Mouse (Mus musculus) lung, postnatal 0 days (tissue): ENCODE measurements at regions not wholly inside any gene's neighbourhood (a gene's known extent, or its start where the extent isn't known, plus 50 kb on each side); places are given as distances from the start of the nearest gene placed in this dataset.
A peak's percentile ranks its signal among the peaks of the same experiment; 100 is the strongest.
"Not testable (repeated sequence)": the region's sequence is repeated elsewhere in the genome, so short reads cannot be mapped to it uniquely, and the experiment has no call there.

Source experiments
- ATAC-seq: fragments of 200-750 bp; cut with Nextera tagmentation; 2 replicates; pipeline ENCODE4 v1.8.0; 2017; ENCODE audit warnings: moderate library complexity
- DNase-seq: peaks from one replicate; pipeline ENCODE4 v3.0.0-alpha.2; 2016; ENCODE audit warnings: low spot score
- H3K27ac ChIP-seq: fragments of 300-500 bp; sonication (generic); 2 replicates; pipeline ENCODE4 v1.5.1; 2014; ENCODE audit warnings: antibody characterized with exemption, mild to moderate bottlenecking, low read length, mixed read lengths
- H3K27me3 ChIP-seq: fragments of 300-500 bp; sonication (generic); replicated peaks from 2 replicates; pipeline ENCODE4 v1.6.1; 2014; ENCODE audit warnings: low read length, mixed read lengths; ENCODE audit not compliant: insufficient read depth
- H3K36me3 ChIP-seq: fragments of 300-500 bp; sonication (generic); 2 replicates; pipeline ENCODE4 v1.6.1; 2014; ENCODE audit warnings: low read length, mixed read lengths; ENCODE audit not compliant: insufficient read depth
- H3K4me1 ChIP-seq: fragments of 300-500 bp; sonication (generic); 2 replicates; pipeline ENCODE4 v1.6.1; 2014; ENCODE audit warnings: antibody characterized with exemption, low read depth, low read length, mixed read lengths; ENCODE audit not compliant: insufficient read depth
- H3K4me2 ChIP-seq: fragments of 300-500 bp; sonication (generic); replicated peaks from 2 replicates; pipeline ENCODE4 v1.6.1; 2014; ENCODE audit warnings: low read depth, mild to moderate bottlenecking, low read length, moderate library complexity, mixed read lengths
- H3K4me3 ChIP-seq: fragments of 300-500 bp; sonication (generic); 2 replicates; pipeline ENCODE4 v1.5.1; 2014; ENCODE audit warnings: low read depth, low read length
- H3K9ac ChIP-seq: fragments of 300-500 bp; sonication (generic); replicated peaks from 2 replicates; pipeline ENCODE4 v1.6.1; 2014; ENCODE audit warnings: low read depth, mild to moderate bottlenecking
- H3K9me3 ChIP-seq: fragments of 300-500 bp; sonication (generic); 2 replicates; pipeline ENCODE4 v1.6.1; 2016; ENCODE audit warnings: low read length, mixed read lengths
- CTCF ChIP-seq: IDR thresholded peaks from 2 replicates; pipeline ENCODE4 v1.5.1; 2016; ENCODE audit warnings: antibody characterized with exemption, mild to moderate bottlenecking
- EP300 ChIP-seq: IDR thresholded peaks from 2 replicates; pipeline ENCODE4 v1.6.1; 2016; ENCODE audit warnings: antibody characterized with exemption, mild to moderate bottlenecking, control low read depth
- WGBS: fragments of 180-500 bp; shearing (Covaris S2); extraction: QIAGEN DNeasy Blood & Tissue Kit; methylation state at CpG from one replicate; pipeline ENCODE4 v1.1.7; 2014; 5-methylcytosine and 5-hydroxymethylcytosine counted together

- peak; percentile 38; the same call in 1 of the 2 replicates for ATAC-seq
- Histone ChIP-seq H3K27ac (no peak overlapping the region), H3K9me3 (no peaks in the 10 kb centered on the region), H3K4me3 (peak overlapping the region; percentile 10; the same call in 1 of the 2 replicates), H3K36me3 (no peaks in the 10 kb centered on the region), H3K27me3 (no peaks in the 10 kb centered on the region), H3K9ac (no peak overlapping the region), H3K4me2 (peak overlapping the region; percentile 41), H3K4me1 (no peaks in the 10 kb centered on the region)
- peak; percentile 11 for DNase-seq
- no peak for TF ChIP-seq EP300
- TF ChIP-seq CTCF, result no peak
- WGBS, result 34% methylated on average over 19 of the region's 20 CpGs
Measured at GRCm38 (mm10) chr2:129947847-129948553, 64.1 kb upstream of the Tgm3 start.

GRCm38 (mm10) chr2:129949786-129950185, 62.4 kb upstream of the Tgm3 start:
- not testable (repeated sequence) for H3K4me2 ChIP-seq, H3K27me3 ChIP-seq, H3K36me3 ChIP-seq, H3K4me3 ChIP-seq, H3K27ac ChIP-seq, ATAC-seq, H3K9ac ChIP-seq, H3K9me3 ChIP-seq, H3K4me1 ChIP-seq, DNase-seq
- WGBS, result 73% methylated on average over 6 of the region's 6 CpGs

DNA sequence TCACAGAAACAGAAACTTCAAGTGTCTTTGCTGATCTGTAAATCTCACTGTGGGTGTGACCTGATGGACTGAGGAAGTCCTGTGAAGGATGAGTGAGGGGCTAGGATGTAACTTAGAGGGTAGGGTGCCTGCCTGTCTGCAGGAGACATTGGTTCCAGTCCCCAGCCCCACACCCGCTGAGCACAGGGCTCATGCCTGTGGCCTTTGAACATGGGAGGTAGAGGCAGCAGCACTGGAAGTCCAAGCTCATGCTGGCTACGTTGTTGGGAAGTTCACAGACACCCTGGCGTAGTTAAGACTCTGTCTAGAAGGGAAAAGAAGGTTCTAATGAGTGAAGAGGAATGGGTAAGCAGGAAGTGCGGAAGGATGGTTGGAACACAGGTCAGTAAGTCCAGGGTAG, 59.7 kb upstream of the Tgm3 start:
- H3K9me3 ChIP-seq, result no peaks in the 10 kb centered on the region
- H3K36me3 ChIP-seq, result no peaks in the 10 kb centered on the region
- H3K4me1 ChIP-seq, result no peaks in the 10 kb centered on the region
- H3K27ac ChIP-seq, result no peak overlapping the region
- no peak overlapping the region for H3K9ac ChIP-seq
- TF ChIP-seq EP300, result no peak
- no peak overlapping the region for H3K4me2 ChIP-seq
- H3K27me3 ChIP-seq, result no peaks in the 10 kb centered on the region
- no peak overlapping the region for H3K4me3 ChIP-seq
- no peak for DNase-seq
- ATAC-seq, result no peak
- 88% methylated on average over 4 of the region's 4 CpGs for WGBS

DNA sequence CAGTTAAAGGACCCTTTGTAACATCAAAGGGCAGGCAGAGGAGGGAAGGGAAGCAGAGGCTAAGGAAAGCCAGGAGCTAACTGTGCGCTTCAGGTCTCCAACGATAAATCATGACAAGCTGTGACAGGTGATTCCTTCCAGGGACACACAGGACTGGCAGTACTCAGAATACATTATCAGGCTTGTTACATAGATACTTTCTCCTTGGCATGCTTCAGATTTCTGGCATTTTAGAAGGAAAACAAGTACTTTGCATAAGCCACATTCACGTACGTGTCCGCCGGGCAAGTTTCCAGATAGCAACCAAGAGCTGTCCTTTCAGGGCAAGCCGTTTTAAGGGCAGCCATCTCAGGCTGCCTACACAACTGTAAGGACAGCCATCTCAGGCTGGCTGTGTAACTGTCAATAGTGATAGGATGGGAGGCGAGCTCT, 56.9 kb upstream of the Tgm3 start:
- no peaks in the 10 kb centered on the region for H3K36me3 ChIP-seq
- H3K4me3 ChIP-seq, result no peak overlapping the region
- WGBS, result 49% methylated on average over 8 of the region's 8 CpGs
- H3K27ac ChIP-seq, result no peak overlapping the region
- no peak for TF ChIP-seq EP300
- TF ChIP-seq CTCF, result no peak
- H3K9me3 ChIP-seq, result no peaks in the 10 kb centered on the region
- no peak overlapping the region for H3K4me2 ChIP-seq
- no peak for DNase-seq
- H3K9ac ChIP-seq, result no peak overlapping the region
- no peak for ATAC-seq
- no peaks in the 10 kb centered on the region for H3K4me1 ChIP-seq
- no peaks in the 10 kb centered on the region for H3K27me3 ChIP-seq

GRCm38 (mm10) chr2:129958120-129958519, 54.0 kb upstream of the Tgm3 start:
- Histone ChIP-seq H3K9ac (no peak overlapping the region), H3K36me3 (no peaks in the 10 kb centered on the region), H3K4me1 (no peaks in the 10 kb centered on the region), H3K9me3 (no peaks in the 10 kb centered on the region), H3K27ac (no peak overlapping the region), H3K4me3 (no peak overlapping the region), H3K4me2 (no peak overlapping the region), H3K27me3 (no peaks in the 10 kb centered on the region)
- TF ChIP-seq EP300, result no peak
- no peak for TF ChIP-seq CTCF
- ATAC-seq, result no peak
- WGBS, result 67% methylated on average over 3 of the region's 3 CpGs
- no peak for DNase-seq

- H3K27ac ChIP-seq, result no peak overlapping the region
- no peaks in the 10 kb centered on the region for H3K27me3 ChIP-seq
- DNase-seq, result no peak
- 88% methylated on average over 4 of the region's 4 CpGs for WGBS
- TF ChIP-seq CTCF (no peak), EP300 (no peak)
- no peaks in the 10 kb centered on the region for H3K4me1 ChIP-seq
- no peak overlapping the region for H3K9ac ChIP-seq
- no peak overlapping the region for H3K4me3 ChIP-seq
- H3K9me3 ChIP-seq, result no peaks in the 10 kb centered on the region
- ATAC-seq, result no peak
- H3K4me2 ChIP-seq, result no peak overlapping the region
- no peaks in the 10 kb centered on the region for H3K36me3 ChIP-seq
Measured at GRCm38 (mm10) chr2:129960364-129960763, 51.8 kb upstream of the Tgm3 start.

GRCm38 (mm10) chr2:129961522-129961921, 50.6 kb upstream of the Tgm3 start:
- Histone ChIP-seq H3K4me3 (no peak overlapping the region), H3K9me3 (no peaks in the 10 kb centered on the region), H3K27me3 (no peaks in the 10 kb centered on the region), H3K36me3 (no peaks in the 10 kb centered on the region), H3K27ac (no peak overlapping the region), H3K9ac (no peak overlapping the region), H3K4me2 (no peak overlapping the region), H3K4me1 (no peaks in the 10 kb centered on the region)
- DNase-seq (no peak), ATAC-seq (no peak)
- WGBS, result 63% methylated on average over 5 of the region's 5 CpGs
- no peak for TF ChIP-seq EP300
